In genomic region chr2:130696700-130697152, GRCm38 (mm10) we compare ENCODE assay signal across 8 mouse cellular contexts. TPM values are rescaled to one million over a fixed set of nuclear protein-coding genes. Genes with fewer than 3 reads are reported as not detected.
DNase-seq lines count a peak whose midpoint lies in the region; ATAC-seq lines count a peak whose summit lies in the region.

No protein-coding gene starts in this region.

- peak; percentile 22 for ATAC-seq in frontal cortex, adult (ENCODE audit: low TSS enrichment)
- peak; percentile 9 for ATAC-seq in hindbrain, embryonic 16.5 days
- ATAC-seq in stomach, embryonic 16.5 days (ENCODE audit: insufficient read depth, low FRiP score), result peak; percentile 46; the same call in 1 of the 2 replicates

- H3K36me3 ChIP-seq in hindbrain, embryonic 16.5 days (ENCODE audit: control insufficient read depth, insufficient read depth, low read length), result no peaks in the 10 kb centered on the region
- no peaks in the 10 kb centered on the region for H3K36me3 ChIP-seq in stomach, embryonic 16.5 days (ENCODE audit: control insufficient read depth, insufficient read depth, low read length)

- DNase-seq in frontal cortex, postnatal 36 days (ENCODE audit: low spot score in 2 of 2), result no peak
- DNase-seq in B cell, adult 2 months, result peak; percentile 42 to 47
- DNase-seq in brain, adult 2 months (ENCODE audit: low read depth, low spot score), result peak; percentile 40
- DNase-seq in lung, postnatal 25 days (ENCODE audit: low spot score), result peak; percentile 11
- DNase-seq in gastrocnemius, postnatal 25 days, result no peak

- H3K4me1 ChIP-seq in hindbrain, embryonic 16.5 days (ENCODE audit: control insufficient read depth, insufficient read depth, low read depth, low read length), result peaks cover 15% of the 10 kb centered on the region
- peaks cover 7% of the 10 kb centered on the region; the same call in 1 of the 2 replicates for H3K4me1 ChIP-seq in stomach, embryonic 16.5 days (ENCODE audit: control insufficient read depth, insufficient read depth, low read length)

- peak overlapping the region; percentile 64 for H3K9ac ChIP-seq in hindbrain, embryonic 16.5 days (ENCODE audit: low read depth, low read length)
- H3K9ac ChIP-seq in stomach, embryonic 16.5 days (ENCODE audit: low read length), result peak overlapping the region; percentile 70

- H3K4me3 ChIP-seq in hindbrain, embryonic 16.5 days (ENCODE audit: low read length), result peak overlapping the region; percentile 60
- H3K4me3 ChIP-seq in stomach, embryonic 16.5 days (replicated peaks; ENCODE audit: low read length), result peak overlapping the region; percentile 64

- H3K27me3 ChIP-seq in hindbrain, embryonic 16.5 days (replicated peaks; ENCODE audit: control insufficient read depth, insufficient read depth, low read length), result peaks cover 27% of the 10 kb centered on the region
- H3K27me3 ChIP-seq in stomach, embryonic 16.5 days (ENCODE audit: control insufficient read depth, insufficient read depth, low read length), result peaks cover 20% of the 10 kb centered on the region

- H3K9me3 ChIP-seq in hindbrain, embryonic 16.5 days (ENCODE audit: control insufficient read depth, low read length), result no peaks in the 10 kb centered on the region
- no peaks in the 10 kb centered on the region for H3K9me3 ChIP-seq in stomach, embryonic 16.5 days (replicated peaks; ENCODE audit: control insufficient read depth, low read length)

- no peak overlapping the region for H3K27ac ChIP-seq in hindbrain, embryonic 16.5 days (ENCODE audit: low read depth, low read length)
- no peak overlapping the region for H3K27ac ChIP-seq in stomach, embryonic 16.5 days (ENCODE audit: low read length)

- H3K4me2 ChIP-seq in hindbrain, embryonic 16.5 days (ENCODE audit: low read length), result peak overlapping the region; percentile 100
- peak overlapping the region; percentile 100 for H3K4me2 ChIP-seq in stomach, embryonic 16.5 days (ENCODE audit: low read depth, low read length)

- 1% methylated on average over 31 of the region's 31 CpGs for WGBS in hindbrain, embryonic 16.5 days
- WGBS in stomach, embryonic 16.5 days, result 1% methylated on average over 31 of the region's 31 CpGs

RNA-seq across cellular contexts. Expression of gene Slc4a11, which starts 0.6 kb away (rescaled TPM):
- 0.59 and 0.65 TPM in 2 replicates for polyA plus RNA-seq in hindbrain, embryonic 16.5 days (2015; fragmentation: Nextera tagmentation; extraction: Ambion mirVana)
- 0.70 and 0.77 TPM in 2 replicates for polyA plus RNA-seq in stomach, embryonic 16.5 days (2015; fragmentation: Nextera tagmentation; extraction: Ambion mirVana)
- total RNA-seq in gastrocnemius, postnatal 25 days (2021), result under 1 TPM in 1 of 2 experiments, not detected in 1; 0.35 TPM

RNA-seq across cellular contexts. Expression of gene Itpa, which starts 29.3 kb away (rescaled TPM):
- polyA plus RNA-seq in hindbrain, embryonic 16.5 days (2015; fragmentation: Nextera tagmentation; extraction: Ambion mirVana), result 127 and 128 TPM in 2 replicates
- polyA plus RNA-seq in stomach, embryonic 16.5 days (2015; fragmentation: Nextera tagmentation; extraction: Ambion mirVana), result 71.7 and 85.5 TPM in 2 replicates
- total RNA-seq in gastrocnemius, postnatal 25 days (2021), result 10 to 100 TPM; 11.9 to 13.3 TPM

RNA-seq across cellular contexts. Expression of gene Ddrgk1, which starts 32.3 kb away (rescaled TPM):
- 77.4 and 80.3 TPM in 2 replicates for polyA plus RNA-seq in hindbrain, embryonic 16.5 days (2015; fragmentation: Nextera tagmentation; extraction: Ambion mirVana)
- 76.6 and 78.6 TPM in 2 replicates for polyA plus RNA-seq in stomach, embryonic 16.5 days (2015; fragmentation: Nextera tagmentation; extraction: Ambion mirVana)
- 100 to 1,000 TPM in 1 of 2 experiments, 10 to 100 TPM in 1; 84.6 to 103 TPM for total RNA-seq in gastrocnemius, postnatal 25 days (2021)

RNA-seq across cellular contexts. Expression of gene Lzts3, which starts 54.1 kb away (rescaled TPM):
- polyA plus RNA-seq in hindbrain, embryonic 16.5 days (2015; fragmentation: Nextera tagmentation; extraction: Ambion mirVana), result 21.1 and 21.2 TPM in 2 replicates
- polyA plus RNA-seq in stomach, embryonic 16.5 days (2015; fragmentation: Nextera tagmentation; extraction: Ambion mirVana), result 7.5 and 8.4 TPM in 2 replicates
- total RNA-seq in gastrocnemius, postnatal 25 days (2021), result 1 to 10 TPM; 2.1 to 2.4 TPM

Comparison
In these comparisons a context has a peak if more than half of its experiments do, and no peak if none do; other contexts are left out.
1. DNase-seq: peak in B cell, adult 2 months (2 of 2), brain, adult 2 months (single experiment) and lung, postnatal 25 days (single experiment); none in frontal cortex, postnatal 36 days (0 of 2) and gastrocnemius, postnatal 25 days (single experiment).
2. Peak in every context shown above with its lines, with median percentiles within 50 percentile points of each other: ATAC-seq.